In genomic region chr10:77113489-77114240, GRCm38 (mm10) we compare ENCODE assay signal across 9 mouse cellular contexts. TPM values are rescaled to one million over a fixed set of nuclear protein-coding genes. Genes with fewer than 3 reads are reported as not detected.
DNase-seq lines count a peak whose midpoint lies in the region; ATAC-seq and TF ChIP-seq lines count a peak whose summit lies in the region.
"Had no signal": no experiment of that assay in that cellular context is flagged by ENCODE, and none has a peak within 500 bp of the region (broad histone marks: within the 10 kb centered on the region; RNA-seq: fewer than 3 reads in every experiment).

No protein-coding gene starts in this region.

- no peak for ATAC-seq in midbrain, embryonic 14.5 days (ENCODE audit: low FRiP score, low TSS enrichment)
- no peak for ATAC-seq in heart, embryonic 14.5 days (ENCODE audit: insufficient number of reproducible peaks, insufficient read depth, low FRiP score, low read depth)
- ATAC-seq in liver, embryonic 14.5 days (ENCODE audit: insufficient read depth) = peak; percentile 44; the same call in 1 of the 2 replicates
- no peak for ATAC-seq in hindbrain, embryonic 11.5 days (ENCODE audit: low FRiP score)
- ATAC-seq in midbrain, embryonic 15.5 days (replicated peaks) = no peak

- peaks cover 58% of the 10 kb centered on the region for H3K4me1 ChIP-seq in midbrain, embryonic 10.5 days
- H3K4me1 ChIP-seq in midbrain, embryonic 14.5 days (ENCODE audit: control insufficient read depth, insufficient read depth, low read length) = no peaks in the 10 kb centered on the region
- peaks cover 38 to 55% of the 10 kb centered on the region in 2 experiments for H3K4me1 ChIP-seq in heart, embryonic 14.5 days (ENCODE audit: control insufficient read depth in 2 of 2, insufficient read depth in 2 of 2, low read length in 2 of 2)
- H3K4me1 ChIP-seq in liver, embryonic 14.5 days (replicated peaks; ENCODE audit: control insufficient read depth in 2 of 2, insufficient read depth in 2 of 2, low read length in 1 of 2) = peaks cover 0 to 8% of the 10 kb centered on the region in 2 experiments; a peak in 1 of 4 replicates
- no peaks in the 10 kb centered on the region; the same call in none of the 2 replicates for H3K4me1 ChIP-seq in hindbrain, embryonic 11.5 days (replicated peaks; ENCODE audit: control insufficient read depth, insufficient read depth, low read length)
- H3K4me1 ChIP-seq in midbrain, embryonic 15.5 days = peaks cover 4% of the 10 kb centered on the region; the same call in 1 of the 2 replicates

- H3K27ac ChIP-seq in midbrain, embryonic 10.5 days (replicated peaks) = 0 out of 2 replicates have a peak overlapping the region, but pooled peaks have one; percentile 47
- no peak overlapping the region for H3K27ac ChIP-seq in midbrain, embryonic 14.5 days (replicated peaks; ENCODE audit: low read depth, low read length)
- H3K27ac ChIP-seq in heart, embryonic 14.5 days (replicated peaks in 1 of 2; ENCODE audit: control insufficient read depth in 1 of 2, insufficient read depth in 1 of 2, low read depth in 2 of 2, low read length in 2 of 2) = no peak overlapping the region
- no peak overlapping the region for H3K27ac ChIP-seq in liver, embryonic 14.5 days
- H3K27ac ChIP-seq in hindbrain, embryonic 11.5 days (ENCODE audit: low read depth, low read length) = no peak overlapping the region
- H3K27ac ChIP-seq in midbrain, embryonic 15.5 days = no peak overlapping the region
- H3K27ac ChIP-seq: neural tube, embryonic 12.5 days had no signal

- TF ChIP-seq EP300 in liver, embryonic 14.5 days (IDR thresholded peaks at IDR 0.05; ENCODE audit: low read depth) = no peak

- H3K4me3 ChIP-seq in midbrain, embryonic 10.5 days = no peak overlapping the region
- H3K4me3 ChIP-seq in midbrain, embryonic 14.5 days (replicated peaks; ENCODE audit: low read depth, low read length) = no peak overlapping the region
- H3K4me3 ChIP-seq in heart, embryonic 14.5 days (ENCODE audit: control insufficient read depth in 1 of 2, insufficient read depth in 1 of 2, low read depth in 1 of 2, low read length in 2 of 2) = no peak overlapping the region
- peak overlapping the region; percentile 28 to 49; a peak in 3 of 4 replicates for H3K4me3 ChIP-seq in liver, embryonic 14.5 days (ENCODE audit: insufficient read depth in 1 of 2, low read depth in 2 of 2, low read length in 2 of 2)
- H3K4me3 ChIP-seq in hindbrain, embryonic 11.5 days (ENCODE audit: low read depth, low read length) = no peak overlapping the region
- no peak overlapping the region for H3K4me3 ChIP-seq in midbrain, embryonic 15.5 days
- H3K4me3 ChIP-seq: neural tube, embryonic 12.5 days had no signal

- H3K27me3 ChIP-seq in midbrain, embryonic 10.5 days (ENCODE audit: low read depth, poor library complexity, severe bottlenecking) = no peaks in the 10 kb centered on the region
- no peaks in the 10 kb centered on the region for H3K27me3 ChIP-seq in midbrain, embryonic 14.5 days (ENCODE audit: control insufficient read depth, insufficient read depth, low read length)
- H3K27me3 ChIP-seq in heart, embryonic 14.5 days (ENCODE audit: control insufficient read depth, insufficient read depth, low read length) = no peaks in the 10 kb centered on the region
- no peaks in the 10 kb centered on the region for H3K27me3 ChIP-seq in liver, embryonic 14.5 days (ENCODE audit: control insufficient read depth, insufficient read depth, low read length)
- no peaks in the 10 kb centered on the region for H3K27me3 ChIP-seq in hindbrain, embryonic 11.5 days (ENCODE audit: control insufficient read depth, insufficient read depth, low read length)
- no peaks in the 10 kb centered on the region for H3K27me3 ChIP-seq in midbrain, embryonic 15.5 days (replicated peaks)
- H3K27me3 ChIP-seq: neural tube, embryonic 12.5 days had no signal

- TF ChIP-seq CTCF in liver, embryonic 14.5 days (IDR thresholded peaks at IDR 0.05; ENCODE audit: low read depth) = no peak

- H3K36me3 ChIP-seq in midbrain, embryonic 10.5 days = peaks cover 11% of the 10 kb centered on the region
- H3K36me3 ChIP-seq in midbrain, embryonic 14.5 days (ENCODE audit: control insufficient read depth, insufficient read depth, low read length) = no peaks in the 10 kb centered on the region
- no peaks in the 10 kb centered on the region for H3K36me3 ChIP-seq in heart, embryonic 14.5 days (ENCODE audit: control insufficient read depth, insufficient read depth, low read length)
- no peaks in the 10 kb centered on the region for H3K36me3 ChIP-seq in liver, embryonic 14.5 days (replicated peaks; ENCODE audit: control insufficient read depth, insufficient read depth, low read depth)
- peaks cover 2% of the 10 kb centered on the region; the same call in 1 of the 2 replicates for H3K36me3 ChIP-seq in hindbrain, embryonic 11.5 days (ENCODE audit: control insufficient read depth, insufficient read depth, low read length)
- no peaks in the 10 kb centered on the region for H3K36me3 ChIP-seq in midbrain, embryonic 15.5 days (replicated peaks)
- H3K36me3 ChIP-seq: neural tube, embryonic 12.5 days had no signal

- 71% methylated on average over 19 of the region's 19 CpGs for WGBS in midbrain, embryonic 10.5 days
- 72% methylated on average over 19 of the region's 19 CpGs for WGBS in midbrain, embryonic 14.5 days
- 48% methylated on average over 19 of the region's 19 CpGs for WGBS in heart, embryonic 14.5 days
- 58% methylated on average over 19 of the region's 19 CpGs for WGBS in liver, embryonic 14.5 days (ENCODE audit: insufficient replicate concordance)
- 69% methylated on average over 19 of the region's 19 CpGs for WGBS in hindbrain, embryonic 11.5 days
- 76% methylated on average over 19 of the region's 19 CpGs for WGBS in midbrain, embryonic 15.5 days

- H3K9ac ChIP-seq in midbrain, embryonic 14.5 days (replicated peaks; ENCODE audit: low read length) = no peak overlapping the region
- peak overlapping the region; percentile 13; the same call in 1 of the 2 replicates for H3K9ac ChIP-seq in heart, embryonic 14.5 days (ENCODE audit: low read length)
- H3K9ac ChIP-seq in liver, embryonic 14.5 days (replicated peaks) = no peak overlapping the region
- H3K9ac ChIP-seq in hindbrain, embryonic 11.5 days (ENCODE audit: low read depth, low read length) = no peak overlapping the region
- H3K9ac ChIP-seq in midbrain, embryonic 15.5 days = no peak overlapping the region
- H3K9ac ChIP-seq: neural tube, embryonic 12.5 days had no signal

- DNase-seq in midbrain, embryonic 10.5 days (ENCODE audit: low spot score) = no peak
- no peak for DNase-seq in midbrain, embryonic 14.5 days
- no peak for DNase-seq in liver, embryonic 14.5 days (ENCODE audit: low read depth in 3 of 3, low spot score in 3 of 3)
- DNase-seq in urinary bladder, postnatal 36 days (ENCODE audit: low spot score in 2 of 2) = peak; percentile 68 to 86
- DNase-seq in frontal cortex, postnatal 25 days (ENCODE audit: low spot score in 2 of 2) = no peak
- no peak for DNase-seq in hindbrain, embryonic 11.5 days (ENCODE audit: low spot score)

- no peaks in the 10 kb centered on the region for H3K9me3 ChIP-seq in midbrain, embryonic 10.5 days (replicated peaks)
- no peaks in the 10 kb centered on the region for H3K9me3 ChIP-seq in midbrain, embryonic 14.5 days (ENCODE audit: control insufficient read depth, low read length)
- no peaks in the 10 kb centered on the region for H3K9me3 ChIP-seq in heart, embryonic 14.5 days (ENCODE audit: control insufficient read depth, low read length)
- H3K9me3 ChIP-seq in liver, embryonic 14.5 days (ENCODE audit: control insufficient read depth, low read length) = no peaks in the 10 kb centered on the region
- no peaks in the 10 kb centered on the region for H3K9me3 ChIP-seq in hindbrain, embryonic 11.5 days (ENCODE audit: control insufficient read depth, low read length)
- no peaks in the 10 kb centered on the region for H3K9me3 ChIP-seq in midbrain, embryonic 15.5 days
- H3K9me3 ChIP-seq: neural tube, embryonic 12.5 days had no signal

- H3K4me2 ChIP-seq in midbrain, embryonic 14.5 days (ENCODE audit: low read length) = no peak overlapping the region
- H3K4me2 ChIP-seq in heart, embryonic 14.5 days (ENCODE audit: low read length) = no peak overlapping the region
- peak overlapping the region; percentile 47; the same call in 1 of the 2 replicates for H3K4me2 ChIP-seq in liver, embryonic 14.5 days (ENCODE audit: low read depth)
- H3K4me2 ChIP-seq in hindbrain, embryonic 11.5 days (replicated peaks; ENCODE audit: low read depth, low read length) = no peak overlapping the region
- H3K4me2 ChIP-seq in midbrain, embryonic 15.5 days = no peak overlapping the region
- H3K4me2 ChIP-seq: neural tube, embryonic 12.5 days had no signal

RNA-seq across cellular contexts. Expression of gene Col18a1, which starts 52.7 kb away (rescaled TPM):
- polyA plus RNA-seq in midbrain, embryonic 10.5 days (2016; fragmentation: Nextera tagmentation; extraction: Ambion mirVana) = 146 and 155 TPM in 2 replicates
- 8.5 and 33.0 TPM in 2 replicates for polyA plus RNA-seq in midbrain, embryonic 14.5 days (2014; fragmentation: Nextera tagmentation; extraction: Ambion mirVana)
- polyA plus RNA-seq in heart, embryonic 14.5 days (2014; fragmentation: Nextera tagmentation; extraction: Ambion mirVana) = 93.5 and 102 TPM in 2 replicates
- 24.6 and 34.7 TPM in 2 replicates for polyA plus RNA-seq in liver, embryonic 14.5 days (2012; rRNA removed)
- polyA plus RNA-seq in liver, embryonic 14.5 days (2014; fragmentation: Nextera tagmentation; extraction: Ambion mirVana) = 31.4 and 41.2 TPM in 2 replicates
- polyA plus RNA-seq in hindbrain, embryonic 11.5 days (2014; fragmentation: Nextera tagmentation; extraction: Ambion mirVana) = 40.4 and 48.3 TPM in 2 replicates
- 33.6 and 35.8 TPM in 2 replicates for polyA plus RNA-seq in midbrain, embryonic 15.5 days (2015; fragmentation: Nextera tagmentation; extraction: Ambion mirVana)

Comparison
In these comparisons a context has a peak if more than half of its experiments do, and no peak if none do; other contexts are left out.
1. DNase-seq: peak in urinary bladder, postnatal 36 days (2 of 2); none in midbrain, embryonic 10.5 days (single experiment), midbrain, embryonic 14.5 days (single experiment), liver, embryonic 14.5 days (0 of 3), frontal cortex, postnatal 25 days (0 of 2) and hindbrain, embryonic 11.5 days (single experiment).
2. H3K4me3 ChIP-seq: peak in liver, embryonic 14.5 days (2 of 2); none in midbrain, embryonic 10.5 days (single experiment), midbrain, embryonic 14.5 days (single experiment), heart, embryonic 14.5 days (0 of 2), hindbrain, embryonic 11.5 days (single experiment) and midbrain, embryonic 15.5 days (single experiment).